Mouse (Mus musculus) ovary, adult 10 weeks (tissue): Measurements from ENCODE around the gene Laptm5. TPM values are rescaled to one million over a fixed set of nuclear protein-coding genes. Genes with fewer than 3 reads are reported as not detected.

ENCODE experiments used
- polyA plus RNA-seq: library from polyadenylated mRNA; stranded (reverse); fragments of 350-450 nt; fragmentation: Illumina TruSeq; extraction: RNeasy Lipid Tissue Mini Kit (QIAGEN cat#74804); gene quantifications from one replicate; pipeline ENCODE4 v1.2.3, GENCODE M21; 2014

Gene Laptm5
- polyA plus RNA-seq: 8.5 TPM

GRCm38 (mm10) chr4:130913077-130913476 is at the start of gene Laptm5:
Gene Laptm5 (plus strand): TSS chr4:130913125.

GRCm38 (mm10) chr4:130944112-130944511 is 31.2 kb downstream of the Laptm5 start, which contains the start of gene Matn1:
Gene Matn1 (plus strand): TSS chr4:130944385.

Other genes with a start within 250 kb of the Laptm5 start
- gene Pum1, start 249.8 kb upstream of the Laptm5 start, polyA plus RNA-seq: 78.3 TPM
- gene Sdc3, start 120.6 kb upstream of the Laptm5 start, polyA plus RNA-seq: 4.8 TPM
- gene Matn1, start 31.3 kb downstream of the Laptm5 start, polyA plus RNA-seq: not detected